Mouse (Mus musculus): ENCODE data around the gene Dgkh. TPM values are rescaled to one million over a fixed set of nuclear protein-coding genes. Genes with fewer than 3 reads are reported as not detected.
A peak's percentile ranks its signal among the peaks of the same experiment; 100 is the strongest.

Gene Dgkh
- polyA plus RNA-seq, 1 experiment from 2014 or later = 2.5 TPM

- Histone ChIP-seq H3K4me1 (replicated peaks) (0 out of 2 replicates have a peak, but pooled peaks cover 4% of the 10 kb centered on the region), H3K9me3 (replicated peaks) (peaks cover 5% of the 10 kb centered on the region; the same call in 1 of the 2 replicates), H3K27ac (ENCODE audit: poor library complexity, severe bottlenecking) (no peak overlapping the region), H3K36me3 (no peaks in the 10 kb centered on the region), H3K9ac (no peak overlapping the region), H3K27me3 (replicated peaks) (no peaks in the 10 kb centered on the region), H3K4me2 (no peak overlapping the region), H3K4me3 (no peak overlapping the region)
- 89% methylated on average over 8 of the region's 8 CpGs for WGBS
- ATAC-seq (ENCODE audit: insufficient number of reproducible peaks, low FRiP score) = no peak
Observed at GRCm38 (mm10) chr14:78694121-78694520, 38.5 kb downstream of the Dgkh start.

- Histone ChIP-seq H3K27me3 (replicated peaks) (no peaks in the 10 kb centered on the region), H3K36me3 (no peaks in the 10 kb centered on the region), H3K4me3 (no peak overlapping the region), H3K4me2 (no peak overlapping the region), H3K9me3 (replicated peaks) (no peaks in the 10 kb centered on the region), H3K27ac (ENCODE audit: poor library complexity, severe bottlenecking) (no peak overlapping the region), H3K4me1 (replicated peaks) (peaks cover 10% of the 10 kb centered on the region; the same call in 1 of the 2 replicates), H3K9ac (no peak overlapping the region)
- WGBS = 50% methylated on average over 4 of the region's 4 CpGs
- ATAC-seq (ENCODE audit: insufficient number of reproducible peaks, low FRiP score) = no peak
Observed at GRCm38 (mm10) chr14:78692602-78693001, 40.0 kb downstream of the Dgkh start.

- no peak overlapping the region for H3K9ac ChIP-seq
- H3K27ac ChIP-seq (ENCODE audit: poor library complexity, severe bottlenecking) = no peak overlapping the region
- no peak overlapping the region for H3K4me3 ChIP-seq
- H3K36me3 ChIP-seq = no peaks in the 10 kb centered on the region
- no peaks in the 10 kb centered on the region for H3K27me3 ChIP-seq (replicated peaks)
- ATAC-seq (ENCODE audit: insufficient number of reproducible peaks, low FRiP score) = no peak
- H3K4me2 ChIP-seq = no peak overlapping the region
- 38% methylated on average over 5 of the region's 5 CpGs for WGBS
- no peaks in the 10 kb centered on the region for H3K9me3 ChIP-seq (replicated peaks)
- H3K4me1 ChIP-seq (replicated peaks) = peaks cover 10% of the 10 kb centered on the region; the same call in 1 of the 2 replicates
Observed at GRCm38 (mm10) chr14:78691926-78692487, 40.6 kb downstream of the Dgkh start.

GRCm38 (mm10) chr14:78690883-78691282 lies 41.7 kb downstream of the Dgkh start:
- H3K4me3 ChIP-seq = no peak overlapping the region
- no peaks in the 10 kb centered on the region for H3K27me3 ChIP-seq (replicated peaks)
- H3K4me1 ChIP-seq (replicated peaks) = peaks cover 10% of the 10 kb centered on the region; the same call in 1 of the 2 replicates
- H3K27ac ChIP-seq (ENCODE audit: poor library complexity, severe bottlenecking) = no peak overlapping the region
- H3K36me3 ChIP-seq = no peaks in the 10 kb centered on the region
- no peak for ATAC-seq (ENCODE audit: insufficient number of reproducible peaks, low FRiP score)
- no peak overlapping the region for H3K9ac ChIP-seq
- no peak overlapping the region for H3K4me2 ChIP-seq
- no peaks in the 10 kb centered on the region for H3K9me3 ChIP-seq (replicated peaks)
- 85% methylated on average over 1 of the region's 1 CpGs for WGBS

GRCm38 (mm10) chr14:78690387-78690786 lies 42.2 kb downstream of the Dgkh start:
- no peak overlapping the region for H3K27ac ChIP-seq (ENCODE audit: poor library complexity, severe bottlenecking)
- ATAC-seq (ENCODE audit: insufficient number of reproducible peaks, low FRiP score) = no peak
- WGBS = 82% methylated on average over 4 of the region's 4 CpGs

GRCm38 (mm10) chr14:78689950-78690349 lies 42.6 kb downstream of the Dgkh start:
- H3K27ac ChIP-seq (ENCODE audit: poor library complexity, severe bottlenecking) = no peak overlapping the region
- ATAC-seq (ENCODE audit: insufficient number of reproducible peaks, low FRiP score) = no peak
- no peak overlapping the region for H3K4me3 ChIP-seq
- H3K36me3 ChIP-seq = no peaks in the 10 kb centered on the region
- H3K9ac ChIP-seq = no peak overlapping the region
- H3K9me3 ChIP-seq (replicated peaks) = no peaks in the 10 kb centered on the region
- WGBS = 88% methylated on average over 9 of the region's 9 CpGs
- peaks cover 10% of the 10 kb centered on the region; the same call in 1 of the 2 replicates for H3K4me1 ChIP-seq (replicated peaks)
- H3K27me3 ChIP-seq (replicated peaks) = no peaks in the 10 kb centered on the region
- no peak overlapping the region for H3K4me2 ChIP-seq

More at GRCm38 (mm10) chr14:78690387-78690786, 42.2 kb downstream of the Dgkh start:
- Histone ChIP-seq H3K9ac (no peak overlapping the region), H3K4me3 (no peak overlapping the region), H3K9me3 (replicated peaks) (no peaks in the 10 kb centered on the region), H3K27me3 (replicated peaks) (no peaks in the 10 kb centered on the region), H3K4me1 (replicated peaks) (peaks cover 10% of the 10 kb centered on the region; the same call in 1 of the 2 replicates), H3K4me2 (no peak overlapping the region), H3K36me3 (no peaks in the 10 kb centered on the region)

GRCm38 (mm10) chr14:78687716-78688115 lies 44.9 kb downstream of the Dgkh start:
- no peak overlapping the region for H3K4me2 ChIP-seq
- H3K27ac ChIP-seq (ENCODE audit: poor library complexity, severe bottlenecking) = no peak overlapping the region
- no peaks in the 10 kb centered on the region for H3K9me3 ChIP-seq (replicated peaks)
- 73% methylated on average over 4 of the region's 4 CpGs for WGBS
- peaks cover 18% of the 10 kb centered on the region for H3K4me1 ChIP-seq (replicated peaks)
- H3K27me3 ChIP-seq (replicated peaks) = no peaks in the 10 kb centered on the region
- no peak overlapping the region for H3K9ac ChIP-seq
- H3K4me3 ChIP-seq = no peak overlapping the region
- no peak for ATAC-seq (ENCODE audit: insufficient number of reproducible peaks, low FRiP score)
- H3K36me3 ChIP-seq = no peaks in the 10 kb centered on the region

GRCm38 (mm10) chr14:78686701-78687100 lies 45.9 kb downstream of the Dgkh start:
- H3K4me1 ChIP-seq (replicated peaks) = peaks cover 14% of the 10 kb centered on the region
- no peak overlapping the region for H3K9ac ChIP-seq
- no peaks in the 10 kb centered on the region for H3K27me3 ChIP-seq (replicated peaks)
- no peak overlapping the region for H3K4me3 ChIP-seq
- H3K36me3 ChIP-seq = no peaks in the 10 kb centered on the region
- peaks cover 5% of the 10 kb centered on the region; the same call in 1 of the 2 replicates for H3K9me3 ChIP-seq (replicated peaks)
- 90% methylated on average over 6 of the region's 6 CpGs for WGBS
- no peak for ATAC-seq (ENCODE audit: insufficient number of reproducible peaks, low FRiP score)
- no peak overlapping the region for H3K4me2 ChIP-seq
- H3K27ac ChIP-seq (ENCODE audit: poor library complexity, severe bottlenecking) = no peak overlapping the region

GRCm38 (mm10) chr14:78684171-78684570 lies 48.4 kb downstream of the Dgkh start:
- Histone ChIP-seq H3K9me3 (replicated peaks) (peaks cover 6% of the 10 kb centered on the region; the same call in 1 of the 2 replicates), H3K4me1 (replicated peaks) (peaks cover 14% of the 10 kb centered on the region), H3K4me2 (no peak overlapping the region), H3K27ac (ENCODE audit: poor library complexity, severe bottlenecking) (no peak overlapping the region), H3K27me3 (replicated peaks) (no peaks in the 10 kb centered on the region), H3K4me3 (no peak overlapping the region), H3K9ac (no peak overlapping the region), H3K36me3 (no peaks in the 10 kb centered on the region)
- no peak for ATAC-seq (ENCODE audit: insufficient number of reproducible peaks, low FRiP score)
- WGBS = 25% methylated on average over 4 of the region's 4 CpGs

GRCm38 (mm10) chr14:78678981-78679380 lies 53.6 kb downstream of the Dgkh start:
- no peak overlapping the region for H3K27ac ChIP-seq (ENCODE audit: poor library complexity, severe bottlenecking)
- no peak for ATAC-seq (ENCODE audit: insufficient number of reproducible peaks, low FRiP score)
- 66% methylated on average over 3 of the region's 3 CpGs for WGBS

GRCm38 (mm10) chr14:78677852-78678588 lies 54.6 kb downstream of the Dgkh start:
- H3K27ac ChIP-seq (ENCODE audit: poor library complexity, severe bottlenecking) = no peak overlapping the region
- no peak overlapping the region for H3K9ac ChIP-seq
- WGBS = 27% methylated on average over 7 of the region's 7 CpGs

More at GRCm38 (mm10) chr14:78678981-78679380, 53.6 kb downstream of the Dgkh start:
- Histone ChIP-seq H3K4me2 (no peak overlapping the region), H3K27me3 (replicated peaks) (no peaks in the 10 kb centered on the region), H3K36me3 (no peaks in the 10 kb centered on the region), H3K9me3 (replicated peaks) (peaks cover 6% of the 10 kb centered on the region; the same call in 1 of the 2 replicates), H3K4me1 (replicated peaks) (peaks cover 21% of the 10 kb centered on the region), H3K9ac (no peak overlapping the region), H3K4me3 (no peak overlapping the region)

More at GRCm38 (mm10) chr14:78677852-78678588, 54.6 kb downstream of the Dgkh start:
- H3K4me2 ChIP-seq = peak overlapping the region; percentile 27
- H3K36me3 ChIP-seq = no peaks in the 10 kb centered on the region
- no peak overlapping the region for H3K4me3 ChIP-seq
- H3K27me3 ChIP-seq (replicated peaks) = no peaks in the 10 kb centered on the region
- no peak for ATAC-seq (ENCODE audit: insufficient number of reproducible peaks, low FRiP score)
- peaks cover 6% of the 10 kb centered on the region; the same call in 1 of the 2 replicates for H3K9me3 ChIP-seq (replicated peaks)
- H3K4me1 ChIP-seq (replicated peaks) = peaks cover 19% of the 10 kb centered on the region
